Comparison of ENCODE assay signal across 17 mouse cellular contexts in genomic region chr15:71276566-71276912, GRCm38 (mm10).
"Had no signal": no experiment of that assay in that cellular context is flagged by ENCODE, and none has a peak within 500 bp of the region (broad histone marks: within the 10 kb centered on the region; RNA-seq: fewer than 3 reads in every experiment).

No protein-coding gene starts in this region.

- H3K4me3 ChIP-seq: liver, embryonic 15.5 days; lung, embryonic 15.5 days; megakaryocyte, embryonic 14.5 days; midbrain, embryonic 12.5 days; neural tube, embryonic 12.5 days; stomach, embryonic 15.5 days had no signal

- ATAC-seq: liver, postnatal 0 days; lung, postnatal 0 days had no signal

- H3K4me1 ChIP-seq: liver, embryonic 15.5 days; lung, embryonic 15.5 days; megakaryocyte, embryonic 14.5 days; midbrain, embryonic 12.5 days; neural tube, embryonic 12.5 days; stomach, embryonic 15.5 days had no signal

- H3K4me2 ChIP-seq: liver, embryonic 15.5 days; lung, embryonic 15.5 days; midbrain, embryonic 12.5 days; neural tube, embryonic 12.5 days; stomach, embryonic 15.5 days had no signal

- H3K27ac ChIP-seq: liver, embryonic 15.5 days; lung, embryonic 15.5 days; macrophage; midbrain, embryonic 12.5 days; neural tube, embryonic 12.5 days; stomach, embryonic 15.5 days; stomach, postnatal 0 days had no signal

- H3K27me3 ChIP-seq: liver, embryonic 15.5 days; lung, embryonic 15.5 days; megakaryocyte, embryonic 14.5 days; midbrain, embryonic 12.5 days; neural tube, embryonic 12.5 days; stomach, embryonic 15.5 days had no signal

- H3K36me3 ChIP-seq: liver, embryonic 15.5 days; lung, embryonic 15.5 days; midbrain, embryonic 12.5 days; neural tube, embryonic 12.5 days; stomach, embryonic 15.5 days had no signal

- DNase-seq: liver, postnatal 0 days; lung, adult 2 months; lung, postnatal 14 days; lung, postnatal 36 days; right cerebral cortex, postnatal 14 days; thymus, adult 2 months; thymus, postnatal 25 days; thymus, postnatal 4 days had no signal

- H3K9ac ChIP-seq: liver, embryonic 15.5 days; liver, postnatal 0 days; lung, embryonic 15.5 days; midbrain, embryonic 12.5 days; neural tube, embryonic 12.5 days; stomach, embryonic 15.5 days had no signal

- H3K9me3 ChIP-seq: liver, embryonic 15.5 days; lung, embryonic 15.5 days; megakaryocyte, embryonic 14.5 days; midbrain, embryonic 12.5 days; neural tube, embryonic 12.5 days; stomach, embryonic 15.5 days had no signal
